Mouse (Mus musculus): ENCODE measurements around the gene Leng8. TPM values are rescaled to one million over a fixed set of nuclear protein-coding genes. Genes with fewer than 3 reads are reported as not detected.
"Not testable (repeated sequence)": the region's sequence is repeated elsewhere in the genome, so short reads cannot be mapped to it uniquely, and the experiment has no call there.

The Leng8 gene
- total RNA-seq, 2 experiments from 2014 or later = 31.7 to 62.1 TPM

DNA sequence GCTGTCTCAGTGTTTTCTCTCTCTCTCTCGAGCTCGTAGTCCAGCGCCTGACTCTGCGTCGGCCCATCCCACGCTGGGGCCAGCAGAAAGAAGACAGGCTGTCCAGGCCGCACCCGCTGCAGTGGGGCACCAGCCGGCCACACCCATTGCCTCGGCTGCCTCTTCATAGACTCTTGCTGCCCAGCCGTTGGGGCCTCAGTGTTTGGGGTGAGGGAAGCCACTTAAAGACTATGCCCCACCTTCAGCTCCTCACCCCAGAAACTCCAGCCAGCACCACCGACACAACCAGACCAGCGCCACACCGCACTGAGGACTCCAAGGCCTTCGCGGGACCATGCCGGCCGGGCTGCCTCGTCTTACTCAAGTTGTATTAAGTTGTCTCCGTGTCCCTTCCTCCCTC lies 10.5 kb downstream of the Leng8 start:
- no peak for DNase-seq

DNA sequence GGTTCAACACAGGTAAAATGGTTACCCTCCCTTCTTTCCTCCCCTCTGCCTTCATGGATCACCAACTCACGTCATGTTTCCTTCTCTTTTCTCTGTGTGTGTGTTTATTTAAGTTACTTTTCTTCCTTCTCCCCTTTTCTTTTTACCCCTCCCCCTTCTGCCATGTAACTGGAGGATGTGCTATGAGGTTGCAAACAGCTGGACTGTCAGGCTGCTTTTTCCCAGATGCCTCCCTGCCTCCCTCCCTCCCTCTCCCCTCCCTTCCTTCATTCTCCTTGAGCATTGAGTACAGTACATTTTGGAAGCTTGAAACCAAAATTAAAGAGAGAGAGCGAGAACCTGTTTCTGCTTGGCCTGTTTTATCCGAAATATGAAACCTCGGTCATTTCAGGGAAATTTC lies 11.0 kb downstream of the Leng8 start:
- DNase-seq = no peak

DNA sequence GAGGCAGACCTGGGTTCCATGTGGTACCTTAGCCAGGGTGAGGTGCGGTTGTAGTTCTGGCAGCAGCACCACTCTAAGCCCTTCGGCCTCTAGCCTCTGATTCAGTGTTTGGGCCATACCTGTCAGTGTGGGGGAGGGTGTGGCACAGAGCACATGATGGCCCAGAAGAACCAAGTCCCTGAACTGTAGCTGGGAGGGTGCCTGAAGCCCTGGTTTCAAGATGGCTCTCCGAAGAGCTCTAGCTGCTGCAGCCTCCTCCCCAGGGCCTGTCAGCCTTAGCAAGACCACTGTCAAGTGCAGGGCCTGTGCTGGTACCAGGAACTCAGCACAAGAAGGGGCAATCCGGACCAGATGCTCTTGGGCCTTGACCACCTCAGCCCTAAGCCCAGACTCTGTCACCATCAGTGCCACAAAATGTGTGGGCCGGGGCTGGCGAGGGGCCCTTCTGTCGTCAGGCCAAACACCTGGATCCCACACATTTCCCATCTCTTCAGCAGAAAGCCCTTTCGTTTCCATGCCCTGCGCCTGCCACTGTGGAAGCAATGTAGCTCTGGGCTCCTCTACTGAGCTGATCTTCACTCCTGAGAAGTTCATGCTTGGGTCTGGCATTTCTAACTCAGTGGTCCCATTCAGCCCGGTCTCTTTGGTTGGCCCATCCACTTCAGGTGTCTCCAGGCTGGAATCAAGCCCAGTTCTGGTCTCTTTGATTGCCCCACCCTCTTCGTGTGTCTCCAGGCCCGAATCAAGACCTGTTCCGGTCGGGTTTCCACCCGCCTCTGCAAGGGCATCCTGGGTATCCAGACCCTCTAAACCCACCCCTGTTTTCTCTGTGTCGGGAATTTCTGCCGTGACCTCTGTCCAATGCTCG lies 11.7 kb downstream of the Leng8 start:
- no peak for DNase-seq

DNA sequence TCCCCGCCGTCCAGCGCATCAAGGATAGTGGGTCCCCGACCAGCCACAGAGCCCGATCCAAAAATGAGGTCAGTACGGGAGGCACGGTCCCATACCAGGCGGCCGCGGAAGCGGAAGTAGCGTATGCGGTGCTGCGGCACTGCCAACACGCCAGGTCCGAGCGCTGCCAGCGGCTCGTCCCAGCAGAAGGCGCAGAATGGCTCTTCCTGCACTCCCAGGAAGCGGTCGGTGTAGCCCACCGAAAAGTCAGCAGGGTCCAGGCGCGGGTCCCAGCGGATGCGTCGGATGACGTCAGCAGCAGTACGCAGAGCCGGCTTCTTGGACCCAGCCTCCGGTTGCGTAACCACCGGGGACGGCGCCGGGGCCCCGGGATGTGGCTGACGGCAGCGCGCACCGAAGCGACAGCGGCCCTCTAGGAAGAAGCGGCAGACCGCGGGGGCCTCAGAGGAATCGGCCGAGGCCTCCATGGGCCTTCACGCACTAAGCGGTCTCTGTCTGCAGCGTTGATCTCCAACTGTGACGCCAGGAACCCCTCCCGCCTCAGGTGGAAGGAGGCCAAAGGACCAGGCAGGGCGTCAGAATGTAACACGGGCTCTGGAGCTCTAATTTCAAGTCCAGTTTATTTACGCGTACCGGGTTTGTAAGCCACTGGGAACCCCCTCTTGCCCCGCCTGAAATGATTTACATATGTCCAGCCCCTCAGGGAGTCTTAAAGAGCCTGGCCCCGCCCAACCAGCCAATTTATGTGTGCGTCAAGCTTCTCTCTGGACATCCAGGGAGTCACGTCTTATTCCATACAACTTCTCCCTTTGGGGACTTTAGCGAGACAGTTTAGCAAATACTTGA lies 12.6 kb downstream of the Leng8 start:
- peak; percentile 77 for DNase-seq

DNA sequence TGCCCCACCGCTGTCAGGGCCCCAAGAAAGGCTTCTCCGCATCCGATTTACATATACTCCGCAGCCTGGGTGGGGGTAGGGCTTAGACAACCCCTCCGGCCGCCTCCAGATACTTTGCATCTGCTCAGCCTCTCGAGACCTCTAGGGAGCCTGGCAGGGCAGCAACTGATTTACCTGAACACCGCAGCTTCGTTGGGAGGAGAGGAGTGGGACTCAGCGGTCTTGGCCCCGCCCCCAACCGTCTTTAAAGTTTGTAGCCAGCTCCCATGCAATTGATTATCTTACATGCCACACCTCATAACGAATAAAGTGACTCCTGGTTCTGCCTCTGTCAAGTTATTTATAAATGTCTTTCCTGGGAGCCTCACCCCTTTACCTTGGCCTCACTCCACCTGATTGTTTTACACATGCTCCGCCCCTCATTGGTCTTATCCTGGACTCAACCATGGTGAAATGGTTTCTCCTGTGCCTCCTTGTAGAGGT lies 13.3 kb downstream of the Leng8 start, which contains the start of gene Leng9:
Gene Leng9, minus strand, starts transcription at position 316 of the 483 bp plus-strand sequence.
- DNase-seq = no peak

DNA sequence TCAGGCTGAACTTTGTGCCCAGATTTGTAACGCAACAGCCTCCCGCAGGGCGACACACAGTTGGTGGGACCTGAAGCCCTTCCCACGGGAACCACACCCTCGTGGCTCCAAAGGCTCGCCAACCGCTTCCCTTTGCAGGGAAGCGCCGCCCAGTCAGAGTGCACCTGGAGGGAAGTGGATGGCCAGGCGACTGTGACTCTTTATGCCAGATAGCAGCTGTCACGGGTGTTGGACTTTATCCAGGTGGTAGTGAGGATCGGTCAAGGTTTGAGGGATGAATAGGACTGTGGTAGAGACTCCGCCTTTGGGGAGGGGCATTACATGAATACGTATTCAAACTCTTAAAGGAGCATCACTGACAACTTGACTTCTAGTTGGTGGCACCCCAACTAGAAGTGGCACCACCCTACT lies 14.0 kb downstream of the Leng8 start:
- DNase-seq = no peak

DNA sequence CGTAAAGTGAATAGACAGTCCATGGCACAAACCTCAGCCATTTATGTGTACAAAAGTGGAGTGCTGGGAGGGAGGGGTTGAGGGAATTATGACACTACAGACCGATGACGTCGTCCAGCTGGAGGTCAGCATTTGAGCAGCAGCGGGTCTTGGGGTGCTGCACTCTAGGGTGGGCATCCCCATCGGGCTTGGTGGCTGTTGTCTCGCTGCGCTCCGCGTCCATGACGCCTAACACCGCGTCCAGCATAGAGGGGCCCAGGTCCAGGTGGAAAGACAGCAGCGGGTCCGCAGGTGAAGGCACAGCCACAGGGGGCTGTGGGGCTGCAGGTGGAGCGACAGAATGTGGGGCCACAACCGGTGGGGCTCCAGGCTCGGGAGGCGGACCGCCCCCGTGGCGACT lies 14.4 kb downstream of the Leng8 start:
- no peak for DNase-seq

DNA sequence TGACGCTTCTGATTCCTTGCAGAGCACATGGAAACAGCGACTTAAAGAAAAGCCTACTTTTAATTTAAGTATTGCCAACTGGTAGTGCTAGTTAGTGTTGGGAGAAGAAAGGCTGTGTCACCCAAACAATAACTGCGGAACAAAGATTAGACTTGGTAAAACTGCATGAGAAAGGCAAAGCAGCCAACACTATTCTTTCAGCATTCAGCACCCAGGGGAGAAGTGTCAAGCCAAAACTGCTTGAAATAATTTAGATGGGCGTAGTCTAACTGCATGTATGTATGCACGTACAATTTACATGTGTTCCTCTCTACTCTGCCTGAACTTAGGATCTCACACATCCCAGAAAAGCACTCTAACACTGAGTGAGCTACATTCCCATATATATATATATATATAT lies 17.5 kb downstream of the Leng8 start:
- DNase-seq = no peak

DNA sequence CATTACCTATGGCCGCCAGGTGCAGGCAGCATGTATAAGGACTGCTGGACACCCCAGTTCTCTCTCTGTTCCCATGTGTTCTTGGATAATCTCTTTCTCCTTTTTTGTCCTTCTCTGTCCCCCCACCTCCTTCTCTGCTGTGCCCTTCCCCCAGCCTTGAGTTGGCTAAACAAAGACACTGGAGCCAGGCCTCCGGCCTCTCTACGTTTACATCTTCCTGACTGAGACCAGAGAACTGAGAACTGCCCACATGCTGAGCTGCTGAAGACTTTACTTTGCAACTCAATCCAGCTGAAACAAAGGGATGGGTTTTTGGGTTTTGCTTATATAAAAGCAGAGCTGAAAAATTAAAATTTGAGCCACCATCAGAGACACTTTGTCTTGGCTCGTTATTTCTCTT lies 18.1 kb downstream of the Leng8 start:
- no peak for DNase-seq

DNA sequence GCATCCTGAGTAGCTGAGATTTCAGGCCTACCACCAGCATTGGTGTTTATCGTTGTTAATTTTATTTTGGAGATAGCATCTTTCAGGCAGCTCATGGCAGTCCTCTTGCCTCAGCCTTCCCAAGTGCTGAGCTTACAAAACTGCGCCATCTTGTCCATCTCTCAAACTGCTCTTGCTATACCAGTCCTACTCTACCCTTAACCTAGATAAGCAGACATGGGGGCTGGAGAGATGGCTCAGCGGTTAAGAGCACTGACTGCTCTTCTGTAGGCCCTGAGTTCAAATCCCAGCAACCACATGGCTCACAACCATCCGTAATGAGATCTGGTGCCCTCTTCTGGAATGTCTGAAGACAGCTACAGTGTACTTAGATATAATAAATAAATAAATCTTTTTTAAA lies 24.8 kb downstream of the Leng8 start:
- DNase-seq = not testable (repeated sequence)

DNA sequence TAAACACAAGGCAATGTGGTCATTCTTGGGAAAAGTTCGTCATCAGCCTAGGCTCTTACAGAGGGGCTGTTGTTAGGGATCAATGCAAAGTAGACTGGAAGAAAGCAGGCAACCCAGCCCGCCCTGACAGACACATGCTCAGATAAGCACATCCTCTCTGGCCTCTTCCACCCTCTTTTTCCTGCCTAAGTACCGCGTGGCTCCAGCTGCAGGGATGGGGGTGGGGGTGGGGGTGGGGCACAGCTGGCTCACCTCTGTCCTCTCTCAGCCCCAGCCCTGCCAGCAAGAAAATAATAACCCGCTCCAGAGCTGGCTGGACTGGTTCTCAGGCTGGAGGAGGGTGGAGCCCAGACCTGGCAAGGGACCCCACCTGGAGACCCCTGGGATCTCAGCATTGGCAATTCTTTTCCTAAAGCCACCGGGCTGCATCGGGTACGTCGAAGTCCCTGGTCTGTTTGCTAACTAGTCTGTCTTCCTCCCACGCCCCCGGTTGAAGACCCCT lies 26.8 kb downstream of the Leng8 start:
- DNase-seq = no peak

DNA sequence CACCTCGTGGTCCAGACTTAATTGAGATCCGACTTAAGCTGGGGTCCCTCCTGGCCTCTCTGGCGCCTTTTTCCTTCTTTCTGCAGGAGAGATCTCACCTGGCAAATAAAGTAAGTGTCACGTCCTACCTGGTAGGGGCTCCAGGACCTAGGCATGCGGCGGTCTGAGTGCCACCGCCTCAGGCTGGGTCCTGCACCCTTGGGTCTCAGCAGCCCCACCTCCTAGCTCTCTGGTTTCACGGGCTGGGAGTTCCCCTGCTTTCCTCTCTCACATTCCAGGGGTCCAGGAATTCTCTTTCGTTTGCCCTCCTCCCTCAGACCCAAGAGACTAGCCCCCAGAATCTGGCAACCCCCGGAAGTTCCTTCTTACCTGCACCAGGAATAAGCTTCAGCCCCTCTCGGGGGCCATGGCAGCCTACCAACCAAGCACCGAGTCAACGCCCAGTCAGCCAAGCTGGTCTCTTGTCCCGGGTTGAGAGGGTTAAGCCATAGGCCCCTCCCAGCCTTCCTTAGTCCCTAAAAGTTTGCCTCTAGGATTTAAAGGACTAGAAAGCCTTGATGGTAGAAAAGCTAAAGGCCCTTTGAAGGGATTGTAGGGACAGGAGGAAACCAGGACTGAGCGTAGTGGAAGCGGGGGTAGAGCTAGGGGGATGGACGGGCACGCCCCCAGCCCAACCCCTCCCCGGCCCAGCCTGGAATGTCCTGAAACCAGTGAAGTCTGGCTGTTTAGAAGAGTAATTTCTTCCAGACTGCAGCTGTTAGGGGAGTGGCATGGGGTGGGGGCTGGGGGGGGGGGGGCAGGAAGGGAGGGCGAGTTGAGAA lies 27.5 kb downstream of the Leng8 start, which contains the start of gene Cdc42ep5:
Gene Cdc42ep5, minus strand, starts transcription at position 771 of the 821 bp plus-strand sequence.
- peak; percentile 59 for DNase-seq

DNA sequence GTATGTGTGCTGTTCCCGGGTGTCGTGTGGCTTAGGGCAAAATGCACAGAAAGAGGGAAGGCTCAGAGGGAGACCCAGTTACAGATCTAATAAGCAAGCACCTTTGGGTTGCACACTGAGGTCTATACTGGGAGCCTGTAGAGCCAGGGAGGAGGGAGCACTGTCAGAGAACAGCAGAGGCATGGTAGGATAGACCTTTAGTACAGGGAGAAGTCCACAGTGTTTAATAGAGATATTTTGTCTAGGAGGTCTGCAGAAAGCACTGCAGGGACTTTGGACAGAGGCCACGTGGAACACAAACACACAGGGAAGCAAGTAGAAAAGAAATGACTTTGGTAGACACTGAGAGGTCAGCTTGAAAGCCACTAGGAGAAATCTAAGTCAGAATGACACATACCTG lies 28.4 kb downstream of the Leng8 start:
- no peak for DNase-seq

DNA sequence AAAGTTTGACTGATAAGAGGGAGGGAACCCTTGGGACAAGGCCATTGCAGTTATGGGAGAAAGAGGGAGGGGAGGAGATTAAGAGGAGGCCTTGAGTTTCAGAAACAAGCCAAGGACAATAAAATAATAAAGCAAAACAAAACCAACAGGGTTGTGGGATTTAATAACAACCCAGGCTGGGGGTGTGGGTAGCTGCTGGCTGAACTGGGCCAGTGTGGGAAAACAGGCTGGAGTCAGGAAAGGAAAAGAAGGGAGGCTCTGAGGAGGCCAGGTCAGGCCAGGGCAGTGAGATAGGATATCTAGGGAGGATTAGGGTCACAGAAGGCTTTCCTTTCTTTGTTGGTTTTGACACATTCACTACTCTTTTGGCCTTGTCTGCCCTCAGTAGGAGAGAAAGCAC lies 30.3 kb downstream of the Leng8 start:
- DNase-seq = no peak

DNA sequence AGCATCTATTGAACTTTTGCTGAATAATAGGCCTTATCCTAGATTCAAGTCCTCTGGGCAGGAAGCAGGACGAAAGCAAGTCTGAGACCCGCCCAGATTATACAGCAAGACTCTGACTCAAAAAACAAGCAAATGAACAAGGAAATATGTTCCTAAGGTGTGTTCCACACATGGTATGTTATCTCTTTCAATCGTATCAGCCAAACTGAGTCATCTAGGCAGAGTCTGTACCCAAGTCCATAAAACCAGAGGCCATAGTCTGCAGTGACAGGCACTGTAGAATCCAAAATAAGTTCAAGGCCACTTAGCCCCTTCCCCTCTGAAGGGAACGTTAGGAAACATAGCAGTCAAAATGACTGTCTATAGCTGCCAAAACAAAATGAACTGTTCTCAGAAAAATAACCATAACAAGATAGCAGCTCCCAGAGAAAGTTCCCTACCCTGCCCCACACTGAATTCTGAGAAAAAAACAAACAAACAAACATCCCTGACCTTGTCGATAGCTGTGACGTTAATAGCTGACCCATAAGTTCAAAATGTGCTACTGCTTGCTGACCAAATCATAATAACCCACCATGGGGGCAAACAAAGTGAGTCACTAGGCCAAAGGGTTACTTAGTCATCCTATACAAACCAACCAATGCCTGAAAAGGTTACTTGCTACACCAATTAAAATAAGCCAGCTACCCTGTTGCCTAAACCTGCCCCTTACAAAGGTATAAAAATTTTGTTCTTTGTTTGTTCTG lies 33.5 kb downstream of the Leng8 start:
- no peak for DNase-seq

DNA sequence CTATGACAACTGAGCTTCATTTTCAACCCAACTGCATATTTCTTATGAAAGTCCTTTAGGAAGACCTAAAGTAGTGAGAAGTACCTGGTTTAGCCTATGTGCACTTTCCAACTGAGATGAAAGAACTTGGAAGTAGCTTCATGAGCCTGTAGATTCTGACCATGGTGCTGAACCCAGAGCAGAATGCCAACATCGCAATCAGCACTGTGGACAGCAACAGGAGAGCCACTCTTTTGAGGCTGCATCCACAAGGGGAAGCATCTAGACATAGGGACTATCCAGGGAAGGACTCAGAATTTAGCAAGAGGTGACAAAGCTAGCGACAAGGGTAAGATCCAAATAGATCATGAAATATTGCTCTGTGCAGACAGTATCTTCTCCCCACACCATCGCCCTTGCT lies 41.6 kb downstream of the Leng8 start:
- DNase-seq = peak; percentile 44

Other genes starting within 250 kb of the Leng8 start
- under 1 TPM in 1 of 2 experiments, not detected in 1; 0.20 TPM for gene Gm14548, start 238.9 kb upstream of the Leng8 start, total RNA-seq (2021)
- gene Lilra6, start 221.5 kb upstream of the Leng8 start, total RNA-seq (2021) = under 1 TPM; 0.11 to 0.21 TPM
- gene Lair1, start 73.8 kb upstream of the Leng8 start, total RNA-seq (2021) = under 1 TPM; 0.16 to 0.41 TPM
- gene Ttyh1, start 17.6 kb upstream of the Leng8 start, total RNA-seq (2021) = 1 to 10 TPM; 4.7 to 5.3 TPM
- gene Leng9, start 13.3 kb downstream of the Leng8 start, total RNA-seq (2021) = 1 to 10 TPM; 2.3 to 3.2 TPM
- gene Cdc42ep5, start 27.8 kb downstream of the Leng8 start, total RNA-seq (2021) = 10 to 100 TPM; 10.2 to 12.4 TPM
- not detected for gene Lilra5, start 100.7 kb downstream of the Leng8 start, total RNA-seq (2021)
- not detected for gene Ncr1, start 200.7 kb downstream of the Leng8 start, total RNA-seq (2021)